Mouse (Mus musculus) embryo, embryonic 10 days (tissue): ENCODE data around the gene Zcchc7.

ENCODE experiments used
- DNase-seq: peaks from one replicate; pipeline ENCODE4 v3.0.0-alpha.2; 2015; ENCODE audit warnings: low spot score

Gene Zcchc7

GRCm38 (mm10) chr4:44965175-44965574 lies 209.5 kb downstream of the Zcchc7 start:
- DNase-seq, result no peak

- no peak for DNase-seq
Observed at GRCm38 (mm10) chr4:44965736-44966135, 210.1 kb downstream of the Zcchc7 start.

GRCm38 (mm10) chr4:44967402-44967801 lies 211.7 kb downstream of the Zcchc7 start:
- DNase-seq, result no peak

GRCm38 (mm10) chr4:44970056-44970455 lies 214.4 kb downstream of the Zcchc7 start:
- DNase-seq, result no peak

GRCm38 (mm10) chr4:44970612-44971110 lies 215.0 kb downstream of the Zcchc7 start:
- DNase-seq, result peak; percentile 89

- peak; percentile 93 for DNase-seq
Observed at GRCm38 (mm10) chr4:44973450-44973849, 217.8 kb downstream of the Zcchc7 start.

GRCm38 (mm10) chr4:44973871-44974270 lies 218.2 kb downstream of the Zcchc7 start:
- no peak for DNase-seq

GRCm38 (mm10) chr4:44974331-44974730 lies 218.7 kb downstream of the Zcchc7 start:
- DNase-seq, result no peak

- DNase-seq, result no peak
Observed at GRCm38 (mm10) chr4:44976026-44976615, 220.4 kb downstream of the Zcchc7 start.

GRCm38 (mm10) chr4:44976921-44977710 lies 221.4 kb downstream of the Zcchc7 start:
- no peak for DNase-seq

- DNase-seq, result no peak
Observed at GRCm38 (mm10) chr4:44978175-44978574, 222.5 kb downstream of the Zcchc7 start.

- no peak for DNase-seq
Observed at GRCm38 (mm10) chr4:44979794-44980338, 224.2 kb downstream of the Zcchc7 start.

GRCm38 (mm10) chr4:44981280-44981973 lies 225.8 kb downstream of the Zcchc7 start, which contains the start of gene Grhpr:
Grhpr (plus strand) TSS chr4:44981395.
- DNase-seq, result peak; percentile 78
